Mouse (Mus musculus): ENCODE measurements at regions not wholly inside any gene's neighbourhood (a gene's known extent, or its start where the extent isn't known, plus 50 kb on each side); places are given as distances from the start of the nearest gene placed in this dataset.

GRCm38 (mm10) chr17:10081721-10082120 is 237.9 kb downstream of the Qk start:
- TF ChIP-seq POLR2A (IDR thresholded peaks at IDR 0.05; ENCODE audit: borderline replicate concordance, low read depth, low read length), result no peak
- TF ChIP-seq CTCF (IDR thresholded peaks at IDR 0.05; ENCODE audit: low read depth, low read length), result no peak
